ENCODE assay signal across 26 mouse cellular contexts in genomic region chr2:76141136-76141535, GRCm38 (mm10).
"Had no signal": no experiment of that assay in that cellular context is flagged by ENCODE, and none has a peak within 500 bp of the region (broad histone marks: within the 10 kb centered on the region; RNA-seq: fewer than 3 reads in every experiment).

No protein-coding gene starts in this region.

- ATAC-seq: hindbrain, embryonic 16.5 days; intestine, embryonic 16.5 days had no signal

- H3K4me2 ChIP-seq: heart, embryonic 11.5 days; heart, embryonic 13.5 days; heart, embryonic 15.5 days; hindbrain, embryonic 12.5 days; hindbrain, embryonic 14.5 days; kidney, embryonic 15.5 days; limb, embryonic 13.5 days; limb, embryonic 15.5 days; liver, embryonic 13.5 days; liver, embryonic 15.5 days had no signal

- H3K27ac ChIP-seq: heart, embryonic 13.5 days; heart, embryonic 15.5 days; hindbrain, embryonic 12.5 days; hindbrain, embryonic 14.5 days; kidney, embryonic 15.5 days; kidney, postnatal 0 days; limb, embryonic 13.5 days; limb, embryonic 15.5 days; liver, embryonic 13.5 days; liver, embryonic 15.5 days had no signal

- H3K27me3 ChIP-seq: heart, embryonic 13.5 days; heart, embryonic 15.5 days; hindbrain, embryonic 12.5 days; kidney, embryonic 15.5 days; limb, embryonic 13.5 days; limb, embryonic 15.5 days; liver, embryonic 13.5 days; liver, embryonic 15.5 days had no signal

- DNase-seq: gastrocnemius, postnatal 14 days; gastrocnemius, postnatal 36 days; heart, adult 18-20 months; heart, postnatal 14 days; heart, postnatal 36 days; kidney, adult 11 months; kidney, adult 2 months; kidney, adult 9 months; kidney, postnatal 14 days; kidney, postnatal 36 days; layer of hippocampus, adult 9-11 months; layer of hippocampus, postnatal 36 days; left cerebral cortex, postnatal 4 days; liver, embryonic 13.5 days had no signal

- H3K36me3 ChIP-seq: heart, embryonic 13.5 days; heart, embryonic 15.5 days; hindbrain, embryonic 12.5 days; kidney, embryonic 15.5 days; limb, embryonic 13.5 days; limb, embryonic 15.5 days; liver, embryonic 13.5 days; liver, embryonic 15.5 days had no signal

- H3K4me3 ChIP-seq: heart, embryonic 13.5 days; heart, embryonic 15.5 days; hindbrain, embryonic 12.5 days; kidney, embryonic 15.5 days; limb, embryonic 13.5 days; limb, embryonic 15.5 days; liver, embryonic 13.5 days; liver, embryonic 15.5 days had no signal

- H3K4me1 ChIP-seq: heart, embryonic 13.5 days; heart, embryonic 15.5 days; hindbrain, embryonic 12.5 days; kidney, embryonic 15.5 days; liver, embryonic 13.5 days; liver, embryonic 15.5 days had no signal

- H3K9ac ChIP-seq: heart, embryonic 13.5 days; heart, embryonic 15.5 days; hindbrain, embryonic 12.5 days; hindbrain, embryonic 14.5 days; kidney, embryonic 15.5 days; limb, embryonic 13.5 days; limb, embryonic 15.5 days; liver, embryonic 13.5 days; liver, embryonic 15.5 days had no signal

- H3K9me3 ChIP-seq: heart, embryonic 13.5 days; heart, embryonic 15.5 days; hindbrain, embryonic 12.5 days; kidney, embryonic 15.5 days; limb, embryonic 13.5 days; limb, embryonic 15.5 days; liver, embryonic 13.5 days; liver, embryonic 15.5 days had no signal
